Mouse (Mus musculus) lung, adult 2 months (tissue): ENCODE results near the gene Prpf40a.

Source experiments
- CTCF ChIP-seq: fragments of 200-500 bp; IDR thresholded peaks from 2 replicates; pipeline ENCODE4 v1.5.1; 2011; ENCODE audit warnings: mild to moderate bottlenecking, low read length, control low read depth; ENCODE audit not compliant: insufficient read depth
- POLR2A ChIP-seq: fragments of 200-500 bp; IDR thresholded peaks from 2 replicates; pipeline ENCODE4 v1.6.1; 2011; ENCODE audit warnings: low read depth, mild to moderate bottlenecking, control low read depth, low read length, borderline replicate concordance; ENCODE audit errors: extremely low read depth

DNA sequence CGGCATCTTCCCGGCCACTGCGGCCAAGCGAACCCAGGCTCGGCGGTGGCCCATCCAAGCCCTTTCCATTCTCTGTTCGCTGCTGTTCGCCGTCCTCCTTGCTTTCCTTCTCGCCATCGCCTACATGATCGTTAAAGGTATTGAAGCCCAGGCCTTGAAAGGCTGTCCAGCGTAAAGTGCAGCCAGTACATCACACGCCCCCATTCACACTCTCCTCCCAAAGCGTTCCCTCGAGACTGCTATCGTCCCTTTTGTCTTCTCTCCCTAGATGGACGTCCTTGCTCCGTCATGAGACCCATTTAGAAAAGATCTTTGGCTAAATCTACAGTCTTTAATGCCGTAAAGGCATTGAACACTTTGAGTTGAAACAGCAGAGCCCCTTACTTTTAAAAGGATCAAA is 1.3 kb upstream of the Prpf40a start:
- TF ChIP-seq CTCF (no peak), POLR2A (no peak)
